Mouse (Mus musculus): ENCODE measurements around the gene Sntg2.

Sntg2 gene

DNA sequence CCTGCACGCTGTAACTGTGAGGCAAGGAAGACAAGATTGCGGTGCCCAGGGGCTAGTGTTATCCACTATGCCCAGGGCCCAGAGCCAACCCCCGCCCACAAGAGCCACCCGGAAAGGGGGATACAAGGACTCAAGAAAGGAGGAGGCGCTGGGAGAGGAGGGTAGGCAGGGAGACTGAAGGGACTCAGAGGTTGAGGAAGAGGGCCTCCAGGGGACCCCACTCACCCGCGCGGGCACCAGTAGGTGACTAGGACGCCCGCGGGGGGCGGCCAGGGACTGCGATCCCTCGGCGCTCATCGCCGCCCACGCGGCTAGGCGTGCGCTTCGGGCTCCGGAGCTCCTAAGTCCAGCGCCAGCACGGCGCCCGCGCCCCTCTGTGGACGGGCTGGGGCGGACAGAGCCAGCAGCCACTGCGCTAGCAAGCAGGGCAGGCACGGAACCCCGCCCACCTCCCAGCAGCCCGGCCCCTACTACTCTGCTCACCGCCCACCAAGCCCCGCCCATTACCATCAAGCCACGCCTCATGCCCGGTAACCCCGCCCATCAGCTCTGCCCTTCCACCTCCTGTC, at the start of gene Sntg2:
TSS of gene Sntg2 (minus strand) at position 443 of the 569 bp plus-strand sequence.
- peak; percentile 86 for ATAC-seq (ENCODE audit: low TSS enrichment)

DNA sequence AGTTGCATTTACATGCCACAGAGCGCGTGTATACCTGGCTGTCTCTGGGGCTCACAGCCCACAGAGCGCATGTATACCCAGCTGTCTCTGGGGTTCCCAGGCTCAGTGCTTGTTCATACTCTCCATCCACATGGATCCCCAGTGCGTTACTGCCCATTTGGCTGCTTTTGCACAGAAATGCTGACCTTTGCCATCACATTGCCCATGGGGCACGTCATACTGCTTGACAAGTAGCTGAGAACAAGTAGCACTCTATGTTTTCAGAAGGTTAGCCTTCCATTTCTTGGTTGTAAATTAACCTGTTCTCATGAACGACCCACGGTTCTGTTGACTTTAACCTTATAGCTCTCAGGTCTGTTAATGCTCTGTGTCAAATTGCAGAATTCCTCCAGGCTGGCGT, 43.4 kb upstream of the Sntg2 start:
- no peak for ATAC-seq (ENCODE audit: low TSS enrichment)

DNA sequence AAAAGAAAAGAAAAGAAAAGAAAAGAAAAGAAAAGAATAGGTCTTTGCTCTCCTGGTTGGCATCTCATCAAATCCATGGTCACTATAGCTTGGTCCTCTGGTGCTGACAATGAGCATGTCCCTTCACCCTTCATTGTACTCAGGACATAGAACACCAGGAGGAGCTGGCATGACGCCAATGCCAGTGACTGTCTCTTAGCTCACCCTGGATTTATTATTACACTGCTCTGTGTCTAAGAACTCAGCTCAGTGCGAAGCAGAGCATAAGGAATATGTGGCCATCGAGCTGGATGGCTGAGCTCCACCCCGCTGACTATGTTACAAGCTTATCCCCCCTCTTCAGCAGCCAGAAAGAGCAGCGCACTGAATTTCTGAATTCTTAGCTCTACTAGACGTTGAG, 42.8 kb upstream of the Sntg2 start:
- ATAC-seq (ENCODE audit: low TSS enrichment), result no peak

DNA sequence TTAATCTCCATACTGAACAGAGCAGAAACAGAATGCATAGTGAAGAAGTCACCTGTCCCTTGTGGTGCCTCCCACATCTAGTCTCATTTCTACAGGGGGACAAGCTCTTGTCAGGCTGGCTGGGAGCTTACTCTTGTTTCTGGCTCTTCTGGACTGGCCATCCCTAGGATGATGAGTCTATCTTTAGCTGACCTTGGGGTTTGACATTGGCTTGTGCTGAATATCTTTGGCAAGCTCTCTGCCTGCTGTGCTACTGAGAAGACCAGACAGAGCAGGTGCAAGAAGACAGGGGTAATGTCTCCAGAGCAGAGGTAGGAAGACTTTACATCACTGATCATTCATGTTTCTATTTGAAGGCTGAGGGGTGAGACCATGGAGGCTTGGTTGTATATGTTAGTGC, 29.5 kb upstream of the Sntg2 start:
- no peak for ATAC-seq (ENCODE audit: low TSS enrichment)

DNA sequence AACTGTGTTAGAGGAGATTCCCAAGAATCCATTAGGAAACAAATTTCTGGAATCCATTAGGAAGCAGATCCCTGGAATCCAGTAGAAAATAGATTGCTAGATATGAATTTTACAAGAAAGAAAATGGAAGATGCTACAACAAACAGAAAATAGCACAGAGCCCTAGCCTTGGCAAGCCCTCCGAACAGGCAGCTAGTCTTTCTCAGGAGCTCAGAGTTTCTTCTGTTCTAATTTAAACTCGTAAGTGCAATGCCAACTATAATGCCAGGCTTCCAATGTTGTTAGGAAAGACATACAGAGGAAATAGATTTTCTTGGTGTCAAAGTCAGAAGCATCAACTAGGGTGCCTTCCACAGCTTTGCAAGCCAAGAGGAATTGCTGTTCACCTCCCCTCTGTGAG, 27.4 kb upstream of the Sntg2 start:
- ATAC-seq (ENCODE audit: low TSS enrichment), result peak; percentile 95

DNA sequence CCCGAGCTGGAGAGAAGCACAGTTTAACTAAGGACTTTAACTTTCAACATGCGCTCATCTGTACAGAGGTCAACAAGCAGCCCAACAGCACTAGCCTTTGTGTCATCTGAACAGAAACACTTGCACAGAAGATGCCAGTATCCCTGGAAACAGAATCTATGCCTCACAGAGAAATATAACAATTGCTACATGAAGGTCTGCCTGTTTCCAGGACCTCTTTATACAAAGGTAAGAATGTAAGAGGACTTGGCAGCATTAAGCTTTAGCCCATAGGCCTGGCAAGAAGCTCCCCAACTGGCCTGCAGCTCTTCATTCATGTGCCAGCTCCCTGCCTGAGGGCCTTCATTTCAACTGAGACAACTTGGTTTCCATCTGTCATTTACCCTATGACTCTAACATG, 26.9 kb upstream of the Sntg2 start:
- 0 out of 2 replicates have a peak, but pooled peaks have one; percentile 13 for ATAC-seq (ENCODE audit: low TSS enrichment)

DNA sequence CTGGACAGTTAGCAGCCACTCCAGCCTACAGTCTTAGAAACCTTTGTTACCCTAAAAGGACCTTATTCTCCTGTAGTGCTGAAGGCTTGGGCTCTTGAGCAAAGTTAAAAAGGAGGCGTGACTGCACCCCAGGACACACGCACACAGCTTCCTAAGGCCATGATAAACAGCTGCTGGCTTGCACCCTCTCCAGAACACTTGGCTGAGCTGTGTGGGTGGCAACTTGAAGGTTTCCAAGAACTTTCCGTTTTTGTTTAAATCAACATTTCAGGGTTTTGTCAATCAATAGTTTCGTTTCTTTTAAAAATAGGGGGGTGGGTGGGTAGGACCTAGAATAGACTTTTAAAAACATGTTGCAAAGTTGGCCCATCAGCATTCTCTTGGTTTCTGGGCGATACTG, 882 bp downstream of the Sntg2 start:
- ATAC-seq (ENCODE audit: low TSS enrichment), result no peak

DNA sequence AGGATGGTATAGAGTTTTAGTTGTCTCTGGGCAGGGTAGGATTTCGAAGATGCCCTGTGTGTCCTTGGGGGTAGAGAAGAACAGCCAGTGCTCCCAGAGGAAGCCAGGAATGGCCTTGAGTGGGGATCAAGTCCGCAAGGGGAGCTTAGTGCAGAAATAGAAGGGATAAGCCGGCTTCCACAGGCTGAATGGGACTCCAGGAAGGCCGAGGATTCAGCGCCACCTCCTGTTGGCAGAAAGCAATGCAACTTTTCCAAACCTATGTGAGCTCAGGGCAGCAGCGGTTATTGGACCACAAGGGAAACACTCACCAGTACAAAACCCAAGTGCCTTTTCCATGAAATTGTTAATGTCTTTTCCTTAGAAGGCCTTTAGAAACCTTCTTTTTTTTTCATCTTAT, 3.4 kb downstream of the Sntg2 start:
- ATAC-seq (ENCODE audit: low TSS enrichment), result peak; percentile 82

DNA sequence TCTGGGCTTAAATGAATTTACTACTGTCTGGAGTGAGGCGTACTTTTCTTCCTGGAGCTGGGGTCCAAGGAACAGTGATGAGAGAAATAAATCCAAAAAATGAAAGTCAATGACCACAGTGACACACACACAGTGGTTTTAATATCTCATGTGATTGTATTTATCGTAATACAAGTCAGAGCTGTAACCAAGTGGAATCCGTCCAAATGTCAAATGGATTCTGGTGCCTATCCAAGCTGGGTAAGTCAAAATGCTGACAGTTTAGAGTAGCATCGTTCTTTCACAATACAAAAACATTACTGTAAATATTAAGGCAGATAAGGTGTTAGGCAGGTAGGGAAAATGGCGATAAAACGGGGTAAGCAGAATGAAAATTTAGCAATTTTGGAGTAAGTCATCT, 4.0 kb downstream of the Sntg2 start:
- no peak for ATAC-seq (ENCODE audit: low TSS enrichment)

DNA sequence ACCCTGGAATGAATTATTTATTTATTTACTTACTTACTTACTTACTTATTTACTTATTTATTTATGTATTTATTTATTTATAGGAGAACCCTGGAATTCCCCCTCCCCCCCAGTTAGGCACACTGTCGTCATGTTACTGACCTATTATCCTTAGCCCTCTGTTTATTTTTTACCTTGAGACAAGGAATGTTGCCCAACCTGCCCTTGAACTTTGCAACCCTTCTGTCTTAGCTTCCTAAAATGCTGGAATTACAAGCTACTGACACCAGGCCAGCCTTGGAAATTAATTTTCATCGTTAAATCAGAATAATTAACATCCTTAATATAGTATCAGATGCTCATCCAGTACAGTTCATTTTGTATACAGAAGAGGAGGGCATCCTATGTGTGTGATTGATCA, 10.9 kb downstream of the Sntg2 start:
- no peak for ATAC-seq (ENCODE audit: low TSS enrichment)

DNA sequence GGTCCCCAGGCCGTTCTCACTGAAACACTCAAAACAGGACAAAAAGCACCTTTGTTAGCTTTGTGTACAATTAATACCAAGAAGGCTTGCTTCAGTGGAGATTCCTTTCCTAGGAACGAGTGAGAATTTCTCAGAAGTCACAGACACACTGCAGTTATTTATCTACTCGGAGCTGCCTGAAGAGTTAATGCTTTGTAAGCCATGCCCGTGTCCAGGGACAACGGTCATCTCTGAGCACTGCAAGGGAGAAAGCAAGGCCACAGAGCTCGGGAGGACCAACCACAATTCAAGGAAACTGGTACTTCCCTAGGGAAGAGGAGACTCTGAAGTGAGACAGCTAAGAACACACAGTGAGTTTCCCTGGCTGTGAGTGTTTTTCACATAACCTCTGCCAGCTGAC, 15.5 kb downstream of the Sntg2 start:
- ATAC-seq (ENCODE audit: low TSS enrichment), result no peak

DNA sequence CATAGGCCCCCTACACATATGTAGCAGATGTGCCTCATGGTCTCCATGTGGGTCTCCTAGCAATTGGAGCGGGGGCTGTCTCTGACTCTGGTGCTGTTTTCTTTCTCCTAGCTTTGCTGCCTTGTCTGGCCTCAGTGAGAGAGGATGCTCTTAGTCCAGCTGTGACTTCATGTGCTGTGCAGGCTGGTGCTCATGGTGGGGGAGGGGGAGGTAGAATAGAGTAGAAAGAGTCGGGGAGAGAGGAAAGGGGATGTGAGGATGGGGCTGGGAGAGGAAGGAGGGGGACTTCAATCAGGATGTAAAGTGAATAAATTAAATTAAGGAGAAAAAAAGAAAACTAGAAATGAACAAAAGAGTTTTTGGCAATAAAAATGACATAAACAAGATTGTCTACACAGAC, 20.8 kb downstream of the Sntg2 start:
- ATAC-seq (ENCODE audit: low TSS enrichment), result no peak

DNA sequence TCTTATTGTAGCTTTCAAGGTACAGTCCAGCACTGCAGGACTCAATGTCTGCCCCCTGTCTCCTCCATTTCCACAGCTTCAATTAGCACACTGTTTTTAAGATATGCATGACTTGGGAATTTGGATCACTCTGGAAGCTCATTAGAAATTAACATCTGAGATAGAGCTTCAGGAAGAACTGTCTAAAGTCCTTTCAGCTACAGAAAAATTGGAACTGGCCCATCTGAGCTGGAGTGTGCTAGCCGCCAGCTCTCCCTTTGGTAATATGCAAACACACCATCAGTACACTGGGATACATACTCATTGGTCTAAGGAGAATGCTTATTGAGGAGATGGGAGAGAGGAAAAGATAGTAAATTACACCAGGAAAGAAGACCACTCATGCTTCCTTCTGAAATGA, 25.1 kb downstream of the Sntg2 start:
- ATAC-seq (ENCODE audit: low TSS enrichment), result no peak

DNA sequence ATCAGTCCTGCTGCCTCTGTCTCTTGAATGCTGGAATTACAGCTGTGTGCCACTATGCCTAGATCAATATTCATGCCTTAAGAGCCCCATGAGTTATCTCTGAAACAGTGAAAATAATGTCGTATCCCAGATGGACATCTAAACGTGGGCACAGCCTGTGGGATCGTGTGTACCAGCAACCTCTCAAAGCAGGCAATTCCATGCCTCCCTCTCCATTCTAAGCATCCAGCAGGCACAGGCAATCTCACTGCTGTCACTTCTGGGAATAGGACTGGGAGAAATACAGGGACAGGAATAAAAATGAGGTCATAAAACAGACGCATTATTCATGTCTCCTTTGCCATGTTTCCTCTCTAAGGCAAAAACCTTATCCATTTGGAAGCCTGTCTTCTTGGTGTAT, 25.9 kb downstream of the Sntg2 start:
- ATAC-seq (ENCODE audit: low TSS enrichment), result peak; percentile 95

DNA sequence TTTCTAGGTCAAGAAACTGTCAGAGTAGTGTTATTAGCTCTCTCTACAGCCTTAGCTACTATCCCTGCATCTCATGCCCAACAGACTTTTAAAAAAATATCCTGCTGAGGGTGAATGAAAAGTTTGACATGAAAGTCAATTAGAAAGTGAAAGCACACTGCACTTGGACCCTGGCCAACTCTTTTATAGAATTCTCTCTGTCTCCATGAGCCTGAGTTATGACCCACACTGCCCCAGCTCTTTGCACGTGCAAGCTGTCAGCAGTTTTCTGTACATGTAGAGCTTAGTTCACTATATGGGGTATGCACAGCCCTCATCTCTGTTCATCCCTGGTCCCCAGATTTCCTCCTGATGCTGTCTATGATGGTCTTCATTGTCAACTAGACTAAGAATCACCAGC, 28.4 kb downstream of the Sntg2 start:
- ATAC-seq (ENCODE audit: low TSS enrichment), result no peak

DNA sequence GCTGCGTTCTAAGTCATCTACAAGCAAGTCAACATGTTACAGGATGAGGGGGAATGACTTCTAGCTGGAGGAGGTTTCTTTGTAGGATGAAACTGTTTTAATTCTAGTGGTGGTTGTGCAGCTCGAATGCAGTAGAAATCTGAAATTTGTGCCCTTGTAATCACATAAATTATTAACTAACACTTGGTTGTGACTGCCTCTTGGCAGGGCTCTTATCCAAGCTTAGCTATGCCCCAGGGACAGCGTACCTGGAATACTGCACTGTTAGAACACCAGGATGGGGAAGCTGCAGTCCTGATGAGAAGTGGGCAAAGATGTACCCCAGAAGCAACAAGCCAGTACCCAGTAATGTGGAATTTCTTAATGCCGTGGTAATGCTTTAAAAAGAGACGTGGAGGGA, 36.9 kb downstream of the Sntg2 start:
- no peak for ATAC-seq (ENCODE audit: low TSS enrichment)

DNA sequence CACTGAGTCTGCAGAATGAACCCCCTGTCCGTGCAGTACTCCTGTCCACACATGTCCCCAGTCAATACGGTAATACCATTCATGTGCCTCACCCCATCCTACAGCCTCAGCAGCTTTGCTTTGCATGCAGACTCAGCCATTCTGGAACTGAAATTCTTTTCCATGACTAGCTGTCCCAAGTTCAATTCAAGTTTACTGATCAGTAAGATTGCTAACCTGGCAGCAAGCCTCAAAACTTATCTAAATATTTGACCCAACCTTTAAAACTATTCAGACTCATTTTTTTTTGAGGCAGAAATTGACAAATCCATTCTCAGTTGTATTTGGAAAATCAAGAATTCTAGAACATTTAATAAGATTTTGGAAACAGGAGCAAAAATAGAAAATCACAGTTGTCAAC, 38.7 kb downstream of the Sntg2 start:
- ATAC-seq (ENCODE audit: low TSS enrichment), result no peak

DNA sequence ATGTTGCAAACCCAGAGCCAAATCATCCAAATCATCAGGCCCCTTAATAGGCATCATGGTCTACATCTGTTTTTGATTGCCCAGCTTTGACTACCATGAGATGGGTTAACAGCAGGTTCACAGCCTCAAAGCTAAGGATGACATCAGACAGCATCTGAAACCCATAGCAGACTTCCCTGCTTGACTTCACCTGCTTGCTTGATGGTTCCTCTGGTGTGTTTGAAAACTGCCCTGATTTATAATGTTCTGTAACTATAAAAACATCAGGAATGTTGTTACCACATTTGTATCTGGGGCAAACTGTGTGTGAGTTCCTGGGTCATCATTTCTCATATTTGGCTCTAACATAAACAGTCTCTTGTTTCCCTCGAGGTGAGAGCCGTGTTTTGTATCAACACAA, 55.2 kb downstream of the Sntg2 start:
- no peak for ATAC-seq (ENCODE audit: low TSS enrichment)

DNA sequence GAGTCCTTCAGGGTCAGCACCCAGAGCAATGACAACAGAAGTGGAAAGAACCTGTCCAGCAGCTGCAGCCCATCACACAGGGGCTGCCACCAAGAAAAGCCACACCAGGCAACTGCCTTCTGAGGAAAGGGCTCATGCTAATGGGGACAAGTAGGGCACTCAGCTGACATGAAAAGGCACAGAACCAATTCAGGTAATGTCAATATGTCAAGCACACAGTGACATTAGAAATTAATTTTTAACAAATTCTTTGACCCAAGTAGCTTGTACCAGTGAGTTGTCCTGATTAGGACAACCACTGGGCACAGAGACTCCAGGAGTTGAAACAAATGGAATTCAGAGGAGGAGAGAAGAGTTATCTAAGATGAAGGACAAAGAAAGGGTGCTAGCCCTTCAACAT, 60.2 kb downstream of the Sntg2 start:
- no peak for ATAC-seq (ENCODE audit: low TSS enrichment)

DNA sequence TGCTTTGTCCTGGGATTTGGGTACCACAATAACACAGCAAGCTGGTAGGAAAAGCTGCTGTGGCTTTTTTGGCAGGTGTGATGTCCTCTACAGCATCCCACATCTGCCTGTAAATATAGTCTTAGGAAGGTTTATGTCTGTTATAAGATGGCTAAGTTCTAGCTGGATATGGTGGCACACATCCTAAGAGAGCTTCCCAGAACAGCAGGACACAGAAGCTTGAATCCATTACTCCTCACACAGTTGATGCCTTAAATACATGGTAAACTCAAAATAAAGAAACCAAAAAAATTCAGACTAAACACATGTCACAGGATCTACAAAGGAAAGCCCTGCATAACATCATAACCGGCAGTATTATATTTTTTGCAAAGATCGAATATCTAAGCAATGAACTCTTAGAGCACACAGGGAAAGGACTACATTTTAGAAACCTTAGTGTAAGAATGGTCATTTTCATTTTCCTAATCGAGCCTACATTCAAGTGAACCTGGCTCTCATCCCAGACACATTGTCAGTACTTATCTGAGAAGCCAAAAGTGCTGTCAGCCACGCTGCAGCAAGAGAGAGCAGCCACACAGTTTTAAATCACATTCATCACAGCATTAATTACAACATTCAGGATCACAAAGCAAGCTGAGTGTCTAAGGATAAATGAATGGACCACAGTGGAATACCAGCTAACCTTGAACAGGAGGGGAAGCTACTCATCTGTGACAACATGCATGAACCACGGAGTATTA, 64.8 kb downstream of the Sntg2 start:
- peak; percentile 85 for ATAC-seq (ENCODE audit: low TSS enrichment)

DNA sequence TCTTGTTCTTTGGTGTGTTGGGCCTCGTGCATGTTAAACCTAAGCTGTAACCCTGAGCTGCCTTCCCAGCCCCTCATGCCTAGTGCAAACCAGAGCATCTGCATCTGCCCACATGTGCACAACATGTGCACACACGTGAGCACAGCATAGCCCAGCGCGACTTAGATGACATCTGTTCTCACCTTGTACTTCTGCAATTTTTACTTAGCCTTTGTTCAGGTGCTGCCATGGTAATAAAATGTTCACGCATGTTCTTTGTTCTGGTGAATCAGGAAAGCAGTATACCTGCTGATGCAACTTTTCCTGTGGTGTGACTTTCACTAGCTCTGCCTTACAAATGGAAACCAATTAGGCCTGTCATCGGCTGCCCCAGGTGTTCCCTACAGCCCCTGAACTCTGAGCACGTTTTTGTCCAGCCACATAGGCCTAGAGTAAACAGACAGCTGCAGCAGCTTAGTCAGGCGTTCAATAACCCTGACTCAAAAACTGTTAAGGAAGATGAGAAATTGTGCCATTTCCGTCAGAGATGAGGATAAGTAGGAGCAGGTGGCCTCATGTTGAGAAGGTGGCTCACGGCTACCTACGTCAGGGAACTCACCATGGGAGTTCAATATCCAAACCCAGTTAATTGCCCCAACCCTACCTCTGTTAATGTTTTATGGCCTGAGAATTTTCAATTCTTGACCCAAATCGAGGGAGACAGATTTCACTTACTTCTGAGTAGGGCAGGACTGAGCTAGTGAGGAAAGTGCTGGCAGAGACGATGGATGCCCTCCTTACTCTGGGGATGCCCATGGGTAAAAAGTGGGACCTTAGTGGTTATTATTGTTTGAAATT, 80.2 kb downstream of the Sntg2 start:
- ATAC-seq (ENCODE audit: low TSS enrichment), result no peak

DNA sequence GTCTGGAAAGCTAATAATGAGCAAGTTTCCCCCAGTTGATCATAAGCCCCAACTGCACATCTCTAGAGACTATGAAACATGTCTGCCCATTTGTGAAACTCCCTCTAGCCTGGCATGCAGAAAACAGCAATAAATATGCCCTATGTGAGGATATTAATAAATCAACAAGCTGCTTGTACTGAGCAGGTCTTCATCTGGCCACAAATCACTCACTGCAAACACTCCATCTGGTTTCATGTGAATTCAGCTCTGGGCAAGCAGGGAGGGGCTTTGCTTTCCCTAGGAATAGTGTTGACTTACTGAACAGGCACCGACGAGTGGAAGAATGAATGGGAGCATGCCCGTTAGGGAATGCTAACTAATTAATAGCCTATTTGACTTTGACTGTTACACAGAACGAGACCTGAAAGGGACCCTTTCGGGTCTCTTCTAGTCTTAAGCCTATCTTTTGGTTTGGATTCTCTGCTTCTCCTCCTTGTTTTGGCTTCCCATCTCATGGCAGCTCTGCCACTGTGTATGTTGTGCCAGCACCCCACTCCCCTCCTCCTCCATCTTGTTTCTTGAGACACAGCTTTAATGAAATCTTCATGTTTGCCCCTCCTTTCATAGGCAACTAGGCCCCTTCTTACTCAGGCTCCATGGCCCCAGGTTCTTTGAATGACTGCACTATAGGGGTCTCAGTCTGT, 86.1 kb downstream of the Sntg2 start:
- no peak for ATAC-seq (ENCODE audit: low TSS enrichment)
